ENCODE assay signal across 11 mouse cellular contexts in genomic region chr1:73926279-73926678, GRCm38 (mm10).
A peak's percentile ranks its signal among the peaks of the same experiment; 100 is the strongest.
DNase-seq lines count a peak whose midpoint lies in the region; ATAC-seq and TF ChIP-seq lines count a peak whose summit lies in the region.
"Had no signal": no experiment of that assay in that cellular context is flagged by ENCODE, and none has a peak within 500 bp of the region (broad histone marks: within the 10 kb centered on the region; RNA-seq: fewer than 3 reads in every experiment).

No protein-coding gene starts in this region.

- peaks cover 26% of the 10 kb centered on the region for H3K4me1 ChIP-seq in forebrain, embryonic 10.5 days
- no peaks in the 10 kb centered on the region for H3K4me1 ChIP-seq in forebrain, embryonic 15.5 days
- peaks cover 28% of the 10 kb centered on the region for H3K4me1 ChIP-seq in kidney, postnatal 0 days (replicated peaks; ENCODE audit: insufficient read depth, low read length)
- peaks cover 3% of the 10 kb centered on the region; the same call in 1 of the 2 replicates for H3K4me1 ChIP-seq in cortical plate, adult 2 months (ENCODE audit: control insufficient read depth, insufficient read depth, low read length)

- 67% methylated on average over 7 of the region's 7 CpGs for WGBS in forebrain, embryonic 10.5 days
- 47% methylated on average over 7 of the region's 7 CpGs for WGBS in forebrain, embryonic 15.5 days
- WGBS in kidney, postnatal 0 days: 65% methylated on average over 7 of the region's 7 CpGs

- H3K9me3 ChIP-seq in forebrain, embryonic 10.5 days: no peaks in the 10 kb centered on the region
- H3K9me3 ChIP-seq in forebrain, embryonic 15.5 days: no peaks in the 10 kb centered on the region
- H3K9me3 ChIP-seq in kidney, postnatal 0 days (replicated peaks; ENCODE audit: low read length): no peaks in the 10 kb centered on the region
- H3K9me3 ChIP-seq: limb, embryonic 10.5 days; megakaryocyte, embryonic 14.5 days had no signal

- peaks cover 25% of the 10 kb centered on the region for H3K36me3 ChIP-seq in forebrain, embryonic 10.5 days (replicated peaks)
- H3K36me3 ChIP-seq in forebrain, embryonic 15.5 days: no peaks in the 10 kb centered on the region
- peaks cover 60% of the 10 kb centered on the region for H3K36me3 ChIP-seq in kidney, postnatal 0 days (ENCODE audit: insufficient read depth, low read length)

- peak; percentile 54 for TF ChIP-seq CTCF in kidney, postnatal 0 days (IDR thresholded peaks at IDR 0.05; ENCODE audit: low read depth)
- TF ChIP-seq CTCF in cortical plate, adult 2 months (IDR thresholded peaks at IDR 0.05; ENCODE audit: extremely low read depth, insufficient read depth, low read length): peak; percentile 41

- no peaks in the 10 kb centered on the region for H3K27me3 ChIP-seq in forebrain, embryonic 10.5 days (ENCODE audit: poor library complexity, severe bottlenecking)
- no peaks in the 10 kb centered on the region for H3K27me3 ChIP-seq in forebrain, embryonic 15.5 days
- H3K27me3 ChIP-seq in kidney, postnatal 0 days (ENCODE audit: insufficient read depth, low read length): no peaks in the 10 kb centered on the region

- no peak overlapping the region for H3K4me2 ChIP-seq in forebrain, embryonic 15.5 days (replicated peaks)
- H3K4me2 ChIP-seq in kidney, postnatal 0 days (ENCODE audit: low read length): no peak overlapping the region

- no peak overlapping the region for H3K4me3 ChIP-seq in forebrain, embryonic 10.5 days
- no peak overlapping the region for H3K4me3 ChIP-seq in forebrain, embryonic 15.5 days
- no peak overlapping the region for H3K4me3 ChIP-seq in kidney, postnatal 0 days (replicated peaks; ENCODE audit: low read depth, low read length)
- H3K4me3 ChIP-seq in cortical plate, adult 2 months (ENCODE audit: insufficient read depth, low read length): no peak overlapping the region
- H3K4me3 ChIP-seq: limb, embryonic 10.5 days; megakaryocyte, embryonic 14.5 days had no signal

- DNase-seq in forebrain, embryonic 10.5 days (ENCODE audit: extremely low spot score, low spot score): no peak
- no peak for DNase-seq in kidney, postnatal 0 days (ENCODE audit: low spot score)
- no peak for DNase-seq in kidney, adult 9 months
- peak; percentile 41 for DNase-seq in 3T3-L1 (ENCODE audit: low read depth, low spot score)
- no peak for DNase-seq in urinary bladder, postnatal 36 days (ENCODE audit: low spot score in 2 of 2)
- no peak for DNase-seq in gastrocnemius, adult 18-20 months (ENCODE audit: low spot score)
- DNase-seq: adrenal gland, postnatal 36 days had no signal

- no peak for ATAC-seq in forebrain, embryonic 15.5 days (replicated peaks)
- ATAC-seq in kidney, postnatal 0 days (replicated peaks; ENCODE audit: low FRiP score, low read depth): no peak

- H3K27ac ChIP-seq in forebrain, embryonic 10.5 days: 0 out of 2 replicates have a peak overlapping the region, but pooled peaks have one; percentile 56
- no peak overlapping the region for H3K27ac ChIP-seq in forebrain, embryonic 15.5 days (replicated peaks)
- H3K27ac ChIP-seq in kidney, postnatal 0 days: peak overlapping the region; percentile 42; the same call in 1 of the 2 replicates
- no peak overlapping the region for H3K27ac ChIP-seq in cortical plate, adult 2 months (ENCODE audit: insufficient read depth, low read length)
- H3K27ac ChIP-seq: limb, embryonic 10.5 days had no signal

- H3K9ac ChIP-seq in forebrain, embryonic 15.5 days (replicated peaks): no peak overlapping the region
- H3K9ac ChIP-seq in kidney, postnatal 0 days (ENCODE audit: low read depth, low read length): no peak overlapping the region

- no peak for TF ChIP-seq POLR2A in cortical plate, adult 2 months (IDR thresholded peaks at IDR 0.05; ENCODE audit: extremely low read depth, insufficient read depth, low read length)

Comparison
In these comparisons a context has a peak if more than half of its experiments do, and no peak if none do; other contexts are left out.
1. H3K27ac ChIP-seq: peak in forebrain, embryonic 10.5 days (single experiment) and kidney, postnatal 0 days (single experiment); none in forebrain, embryonic 15.5 days (single experiment) and cortical plate, adult 2 months (single experiment).